Mouse (Mus musculus) right cerebral cortex, adult 18-20 months (tissue): Measurements from ENCODE around the gene Sgcd.
"Not testable (repeated sequence)": the region's sequence is repeated elsewhere in the genome, so short reads cannot be mapped to it uniquely, and the experiment has no call there.

Experiments used
- DNase-seq: peaks from one replicate; pipeline ENCODE4 v3.0.0; 2022; ENCODE audit warnings: mixed read lengths

Sgcd gene

GRCm38 (mm10) chr11:47776019-47776418, 212.8 kb downstream of the Sgcd start:
- no peak for DNase-seq

GRCm38 (mm10) chr11:47765859-47766258, 222.9 kb downstream of the Sgcd start:
- no peak for DNase-seq

GRCm38 (mm10) chr11:47763569-47763968, 225.2 kb downstream of the Sgcd start:
- DNase-seq, result not testable (repeated sequence)

- DNase-seq, result peak; percentile 21
Observed at GRCm38 (mm10) chr11:47759015-47759414, 229.8 kb downstream of the Sgcd start.

GRCm38 (mm10) chr11:47742806-47743205, 246.0 kb downstream of the Sgcd start:
- no peak for DNase-seq

GRCm38 (mm10) chr11:47704930-47705787, 283.6 kb downstream of the Sgcd start:
- peak; percentile 44 for DNase-seq

- DNase-seq, result no peak
Observed at GRCm38 (mm10) chr11:47695611-47696010, 293.2 kb downstream of the Sgcd start.

- peak; percentile 8 for DNase-seq
Observed at GRCm38 (mm10) chr11:47658135-47658534, 330.6 kb downstream of the Sgcd start.

- no peak for DNase-seq
Observed at GRCm38 (mm10) chr11:47645911-47646310, 342.9 kb downstream of the Sgcd start.

- no peak for DNase-seq
Observed at GRCm38 (mm10) chr11:47641567-47642259, 347.1 kb downstream of the Sgcd start.

GRCm38 (mm10) chr11:47640556-47640955, 348.2 kb downstream of the Sgcd start:
- DNase-seq, result no peak

GRCm38 (mm10) chr11:47630186-47630585, 358.6 kb downstream of the Sgcd start:
- DNase-seq, result no peak

- no peak for DNase-seq
Observed at GRCm38 (mm10) chr11:47609892-47610291, 378.9 kb downstream of the Sgcd start.

GRCm38 (mm10) chr11:47574635-47575034, 414.1 kb downstream of the Sgcd start:
- no peak for DNase-seq

- no peak for DNase-seq
Observed at GRCm38 (mm10) chr11:47568488-47568887, 420.3 kb downstream of the Sgcd start.

- peak; percentile 20 for DNase-seq
Observed at GRCm38 (mm10) chr11:47566156-47566555, 422.6 kb downstream of the Sgcd start.

GRCm38 (mm10) chr11:47524845-47525244, 463.9 kb downstream of the Sgcd start:
- no peak for DNase-seq

GRCm38 (mm10) chr11:47508047-47508446, 480.7 kb downstream of the Sgcd start:
- DNase-seq, result peak; percentile 4

GRCm38 (mm10) chr11:47503236-47503635, 485.5 kb downstream of the Sgcd start:
- not testable (repeated sequence) for DNase-seq

GRCm38 (mm10) chr11:47473493-47474230, 515.1 kb downstream of the Sgcd start:
- peak; percentile 38 for DNase-seq

GRCm38 (mm10) chr11:47460700-47461099, 528.1 kb downstream of the Sgcd start:
- not testable (repeated sequence) for DNase-seq

- no peak for DNase-seq
Observed at GRCm38 (mm10) chr11:47460149-47460548, 528.6 kb downstream of the Sgcd start.

GRCm38 (mm10) chr11:47459214-47459613, 529.6 kb downstream of the Sgcd start:
- DNase-seq, result no peak
